Mouse (Mus musculus): Measurements from ENCODE around the gene Zfand2b. TPM values are rescaled to one million over a fixed set of nuclear protein-coding genes. Genes with fewer than 3 reads are reported as not detected.

Gene Zfand2b
- total RNA-seq (2023), result 42.9 TPM

GRCm38 (mm10) chr1:75168472-75169464, at the start of gene Zfand2b:
TSS of gene Zfand2b (plus strand) at chr1:75168646.

GRCm38 (mm10) chr1:75124346-75125321, 43.8 kb upstream of the Zfand2b start, which contains the start of gene Nhej1:
TSS of gene Nhej1 (minus strand) at chr1:75125200.

GRCm38 (mm10) chr1:75133421-75134207, 34.8 kb upstream of the Zfand2b start, which contains the start of gene Slc23a3:
TSS of gene Slc23a3 (minus strand) at chr1:75133890.

GRCm38 (mm10) chr1:75142301-75143261, 25.9 kb upstream of the Zfand2b start, which contains the start of the genes Cnppd1 and Retreg2:
TSS of gene Cnppd1 (minus strand) at chr1:75142711.
TSS of gene Retreg2 (plus strand) at chr1:75142778.

GRCm38 (mm10) chr1:75180105-75180590, 11.7 kb downstream of the Zfand2b start, which contains the start of gene Abcb6:
TSS of gene Abcb6 (minus strand) at chr1:75180392.

GRCm38 (mm10) chr1:75191622-75192402, 23.4 kb downstream of the Zfand2b start, which contains the start of the genes Ankzf1 and Atg9a:
TSS of gene Ankzf1 (plus strand) at chr1:75192151.
TSS of gene Atg9a (minus strand) at chr1:75192196.

GRCm38 (mm10) chr1:75210136-75211087, 42.0 kb downstream of the Zfand2b start, which contains the start of the genes Glb1l and Stk16:
TSS of gene Glb1l (minus strand) at chr1:75210813.
TSS of gene Stk16 (plus strand) at chr1:75210838.

GRCm38 (mm10) chr1:75219531-75219930, 51.1 kb downstream of the Zfand2b start, which contains the start of gene Tuba4a:
TSS of gene Tuba4a (minus strand) at chr1:75219865.

Other genes starting within 250 kb of the Zfand2b start
- not detected for gene Cfap65, start 233.0 kb upstream of the Zfand2b start, total RNA-seq (2023)
- gene Ihh, start 217.0 kb upstream of the Zfand2b start, total RNA-seq (2023), result 0.24 TPM
- 4.0 TPM for gene Nhej1, start 43.4 kb upstream of the Zfand2b start, total RNA-seq (2023)
- 3.0 TPM for gene Slc23a3, start 34.8 kb upstream of the Zfand2b start, total RNA-seq (2023)
- 128 TPM for gene Cnppd1, start 25.9 kb upstream of the Zfand2b start, total RNA-seq (2023)
- gene Retreg2, start 25.9 kb upstream of the Zfand2b start, total RNA-seq (2023), result 87.9 TPM
- gene Abcb6, start 11.7 kb downstream of the Zfand2b start, total RNA-seq (2023), result 3.8 TPM
- gene Ankzf1, start 23.5 kb downstream of the Zfand2b start, total RNA-seq (2023), result 27.2 TPM
- gene Atg9a, start 23.6 kb downstream of the Zfand2b start, total RNA-seq (2023), result 38.5 TPM
- 7.8 TPM for gene Glb1l, start 42.2 kb downstream of the Zfand2b start, total RNA-seq (2023)
- 74.9 TPM for gene Stk16, start 42.2 kb downstream of the Zfand2b start, total RNA-seq (2023)
- 192 TPM for gene Tuba4a, start 51.2 kb downstream of the Zfand2b start, total RNA-seq (2023)
- not detected for gene A630095N17Rik, start 63.5 kb downstream of the Zfand2b start, total RNA-seq (2023)
- 57.5 TPM for gene Dnajb2, start 67.8 kb downstream of the Zfand2b start, total RNA-seq (2023)
- gene Ptprn, start 95.9 kb downstream of the Zfand2b start, total RNA-seq (2023), result 0.53 TPM
- not detected for gene Resp18, start 109.8 kb downstream of the Zfand2b start, total RNA-seq (2023)
- 33.5 TPM for gene Dnpep, start 149.3 kb downstream of the Zfand2b start, total RNA-seq (2023)
- 0.38 TPM for gene Des, start 191.7 kb downstream of the Zfand2b start, total RNA-seq (2023)
- 0.41 TPM for gene Speg, start 206.7 kb downstream of the Zfand2b start, total RNA-seq (2023)

Data from CD4-positive naive resting alpha-beta T cell, adult 57 days (primary cell).